Mouse (Mus musculus) ES-E14 (cell line): ENCODE measurements at regions not wholly inside any gene's neighbourhood (a gene's known extent, or its start where the extent isn't known, plus 50 kb on each side); places are given as distances from the start of the nearest gene placed in this dataset.

Experiments
- DNase-seq: peaks from one replicate; pipeline ENCODE4 v3.0.0-alpha.2; 2013; ENCODE audit warnings: low read depth, low spot score
- H3K27ac ChIP-seq: 2 replicates; pipeline ENCODE4 v1.5.1; 2012; ENCODE audit warnings: low read depth, mild to moderate bottlenecking, low read length, moderate library complexity, mixed read lengths; ENCODE audit not compliant: poor library complexity, insufficient read depth, severe bottlenecking
- H3K36me3 ChIP-seq: 2 replicates; pipeline ENCODE4 v1.6.1; 2012; ENCODE audit warnings: mild to moderate bottlenecking, low read length, moderate library complexity, mixed read lengths; ENCODE audit not compliant: control insufficient read depth, poor library complexity, insufficient read depth, severe bottlenecking
- H3K4me1 ChIP-seq, 2 experiments: fragments of 150-350 bp in 1 of 2; sonication (generic) in 1 of 2; 2 replicates each; pipeline ENCODE4 v1.6.1; 2012; ENCODE audit warnings: low read length in 2 of 2, mild to moderate bottlenecking in 1 of 2, mixed read lengths in 1 of 2; ENCODE audit not compliant: control insufficient read depth in 2 of 2, insufficient read depth in 2 of 2, poor library complexity in 1 of 2
- H3K4me3 ChIP-seq, 2 experiments: fragments of 150-350 bp in 1 of 2; sonication (generic) in 1 of 2; 2 replicates each; pipeline ENCODE4 v1.5.1; 2012; ENCODE audit warnings: low read length in 2 of 2, low read depth in 1 of 2, mild to moderate bottlenecking in 1 of 2, mixed read lengths in 1 of 2; ENCODE audit not compliant: insufficient read depth in 1 of 2, poor library complexity in 1 of 2, severe bottlenecking in 1 of 2
- H3K9ac ChIP-seq: 2 replicates; pipeline ENCODE4 v1.6.1; 2012; ENCODE audit warnings: low read depth, mild to moderate bottlenecking, low read length, mixed read lengths; ENCODE audit not compliant: poor library complexity, insufficient read depth, severe bottlenecking
- H3K9me3 ChIP-seq: fragments of 150-350 bp; sonication (generic); 2 replicates; pipeline ENCODE4 v1.6.1; 2012; ENCODE audit warnings: low read depth, mild to moderate bottlenecking, low read length; ENCODE audit not compliant: control insufficient read depth, insufficient read depth
- CHD2 ChIP-seq: IDR thresholded peaks from 2 replicates; pipeline ENCODE4 v1.6.1; 2014; ENCODE audit warnings: mild to moderate bottlenecking, low read depth, low read length, inconsistent platforms
- HCFC1 ChIP-seq: IDR thresholded peaks from 2 replicates; pipeline ENCODE4 v1.6.1; 2012; ENCODE audit warnings: low read length, inconsistent platforms, borderline replicate concordance; ENCODE audit not compliant: insufficient read depth
- MAFK ChIP-seq: IDR thresholded peaks from 2 replicates; pipeline ENCODE4 v1.6.1; 2014; ENCODE audit warnings: mild to moderate bottlenecking, low read depth, low read length, inconsistent platforms; ENCODE audit not compliant: insufficient read depth
- ZC3H11A ChIP-seq: IDR thresholded peaks from 2 replicates; pipeline ENCODE4 v1.6.1; 2012; ENCODE audit warnings: low read depth, mild to moderate bottlenecking, inconsistent platforms, low read length, borderline replicate concordance
- ZNF384 ChIP-seq: IDR thresholded peaks from 2 replicates; pipeline ENCODE4 v1.6.1; 2012; ENCODE audit warnings: low read depth, low read length, inconsistent platforms
- in situ Hi-C, 2 experiments: fragments of 600-800 bp; cut with MboI; formaldehyde crosslinking; loops; one replicate each; pipeline ENCODE4 v1.15.1; 2025; ENCODE audit warnings: low sequenced_read_pairs in 2 of 2, inconsistent platforms in 1 of 2; ENCODE audit not compliant: unreplicated experiment in 2 of 2

DNA sequence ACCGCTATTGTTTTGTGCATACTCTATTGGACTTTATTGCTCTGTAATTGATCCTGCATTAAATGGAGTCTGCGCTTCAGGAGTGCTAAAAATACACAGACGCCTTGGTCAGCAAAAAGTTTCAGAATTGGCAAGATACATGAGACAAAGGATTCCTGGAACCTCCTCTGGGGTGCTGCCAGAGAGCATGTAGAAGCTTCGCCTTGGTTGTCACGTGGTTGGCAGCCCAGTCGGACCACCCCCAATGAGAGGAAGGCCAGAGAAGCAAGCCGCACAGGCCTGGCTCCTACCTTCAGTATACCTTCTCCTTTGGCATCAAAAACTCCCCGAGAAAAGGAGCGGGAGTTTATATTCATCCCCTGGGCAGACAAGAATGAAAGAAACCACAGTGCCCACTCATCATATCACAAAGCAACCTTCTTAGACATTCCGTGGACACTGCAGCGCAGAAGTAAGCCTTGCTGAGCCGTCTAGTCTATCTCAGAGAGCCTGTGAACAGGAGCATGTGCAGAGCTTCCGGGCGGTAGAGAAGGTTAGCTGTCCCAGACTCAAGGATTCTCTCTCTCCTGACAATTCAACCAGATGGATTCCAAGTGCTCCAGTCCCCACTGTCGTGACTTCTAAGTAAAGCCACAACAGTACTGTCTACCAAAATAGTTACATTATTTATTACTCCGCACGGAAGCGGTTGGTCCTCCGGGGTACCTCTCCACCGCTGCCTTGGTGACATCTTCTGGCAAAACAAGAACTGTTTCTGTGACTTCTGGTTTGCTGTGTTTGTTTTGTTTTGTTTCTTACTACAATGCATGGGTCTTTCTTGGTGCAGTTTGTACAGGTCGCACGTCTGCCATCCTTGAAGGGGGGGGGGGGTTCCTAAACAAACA is 85.6 kb upstream of the Myo10 start:
- no peak for DNase-seq
- Histone ChIP-seq H3K36me3 (no peaks in the 10 kb centered on the region), H3K9ac (no peak overlapping the region), H3K9me3 (no peaks in the 10 kb centered on the region), H3K27ac (no peak overlapping the region), H3K4me1 (no peaks in the 10 kb centered on the region), H3K4me3 (no peak overlapping the region)
- in situ Hi-C loops: no loop called here
- TF ChIP-seq ZNF384: no peak
- TF ChIP-seq MAFK: no peak
- TF ChIP-seq HCFC1: no peak
- no peak for TF ChIP-seq CHD2
- TF ChIP-seq ZC3H11A: no peak

DNA sequence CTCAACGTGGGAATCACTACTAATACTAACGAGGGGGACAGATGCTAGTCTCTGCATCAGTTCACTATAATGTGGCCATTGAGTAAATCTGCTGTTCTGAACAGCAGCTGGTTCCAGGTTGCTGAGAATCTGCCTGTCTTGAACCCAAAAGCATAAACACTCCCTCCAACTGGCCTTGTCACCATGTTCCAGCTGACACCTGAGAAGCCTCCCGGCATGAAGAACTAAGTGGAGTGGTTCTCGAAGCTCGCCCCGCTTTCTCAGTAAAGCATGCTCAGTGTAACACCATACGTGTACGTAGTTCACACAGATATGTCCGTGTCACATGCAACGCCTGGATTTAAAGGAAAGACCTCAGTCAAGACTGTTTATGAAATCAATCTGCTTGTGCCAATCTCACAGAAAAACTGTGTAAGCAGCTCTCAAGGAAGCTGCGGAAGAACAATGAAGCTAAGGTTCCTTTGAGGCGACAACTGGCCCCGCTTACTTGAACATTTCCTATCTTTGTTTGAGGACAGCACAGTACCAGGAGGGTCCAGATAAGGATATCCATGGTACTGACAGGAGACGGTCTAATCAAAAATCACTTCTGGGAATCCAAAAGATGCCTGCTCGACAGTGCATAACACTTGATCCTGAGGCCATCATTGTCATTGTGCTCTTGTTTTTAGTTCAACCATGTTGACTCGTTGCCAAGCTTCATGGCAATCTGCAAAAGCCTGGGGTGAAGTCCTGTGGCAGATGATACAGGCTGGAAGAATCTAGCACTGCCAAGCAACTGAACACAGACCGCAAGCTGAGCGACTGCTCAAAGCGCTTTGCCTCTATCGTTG is 82.8 kb upstream of the Myo10 start:
- Histone ChIP-seq H3K9me3 (no peaks in the 10 kb centered on the region), H3K4me3 (no peak overlapping the region), H3K4me1 (no peaks in the 10 kb centered on the region), H3K9ac (no peak overlapping the region), H3K27ac (no peak overlapping the region), H3K36me3 (no peaks in the 10 kb centered on the region)
- in situ Hi-C loops: no loop called here
- TF ChIP-seq ZC3H11A (no peak), ZNF384 (no peak), MAFK (no peak), CHD2 (no peak), HCFC1 (no peak)
- DNase-seq: no peak

DNA sequence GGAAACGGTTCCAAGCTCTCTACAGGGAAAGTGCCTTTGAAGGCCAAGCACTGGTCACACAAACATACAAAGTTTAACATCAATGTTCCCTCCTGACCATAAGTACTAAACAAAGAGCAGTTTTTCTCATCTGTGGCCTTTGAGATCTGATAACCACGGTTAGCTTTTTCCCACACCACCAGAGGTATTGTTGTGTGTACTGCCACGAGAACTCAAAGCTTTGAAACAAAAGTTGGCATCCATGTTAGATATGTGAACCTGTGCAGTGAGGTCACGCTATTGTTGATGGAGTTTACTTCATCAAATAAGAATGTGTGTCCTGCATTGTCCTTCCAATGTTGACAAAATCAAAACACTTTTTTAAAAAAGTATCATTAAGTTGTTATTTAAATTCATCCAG is 79.9 kb upstream of the Myo10 start:
- Histone ChIP-seq H3K36me3 (no peaks in the 10 kb centered on the region), H3K9me3 (no peaks in the 10 kb centered on the region), H3K27ac (no peak overlapping the region), H3K4me3 (no peak overlapping the region), H3K4me1 (no peaks in the 10 kb centered on the region), H3K9ac (no peak overlapping the region)
- DNase-seq: no peak
- in situ Hi-C loops: no loop called here
- no peak for TF ChIP-seq ZC3H11A
- no peak for TF ChIP-seq MAFK

DNA sequence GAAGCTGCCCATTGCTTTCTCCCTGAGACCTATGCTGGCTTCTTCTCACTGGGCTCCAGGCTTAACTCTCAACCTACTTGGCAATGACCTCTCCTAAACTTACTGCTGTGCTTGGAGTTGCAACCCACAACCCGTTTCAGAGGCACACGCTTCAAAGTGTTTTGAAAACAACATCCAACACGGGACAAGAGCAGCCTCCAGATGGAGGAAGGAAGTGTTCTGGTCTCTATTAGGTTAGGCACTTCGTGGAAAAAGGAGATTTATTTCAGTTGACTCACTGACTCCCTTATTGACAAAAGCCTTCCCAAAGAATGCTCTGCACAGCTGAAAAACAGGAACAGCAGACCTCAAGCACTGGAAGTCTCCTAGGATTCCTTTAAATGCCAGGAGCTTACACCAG is 76.1 kb upstream of the Myo10 start:
- no peaks in the 10 kb centered on the region for H3K9me3 ChIP-seq
- no peak overlapping the region for H3K4me3 ChIP-seq
- H3K36me3 ChIP-seq: no peaks in the 10 kb centered on the region
- no peak for TF ChIP-seq ZNF384
- TF ChIP-seq ZC3H11A: no peak
- no peak for TF ChIP-seq MAFK
- in situ Hi-C loops: no loop called here
- no peak overlapping the region for H3K27ac ChIP-seq
- DNase-seq: no peak
- no peaks in the 10 kb centered on the region for H3K4me1 ChIP-seq
- no peak overlapping the region for H3K9ac ChIP-seq
